Mouse (Mus musculus) liver, embryonic 11.5 days (tissue): Measurements from ENCODE around the gene D930048N14Rik. TPM values are rescaled to one million over a fixed set of nuclear protein-coding genes. Genes with fewer than 3 reads are reported as not detected.

Experiments
- ATAC-seq: fragments of 200-750 bp; cut with Nextera tagmentation; replicated peaks from 2 replicates; pipeline ENCODE4 v1.8.0; 2017; ENCODE audit warnings: moderate number of reproducible peaks, mild to moderate bottlenecking, moderate TSS enrichment, moderate library complexity; ENCODE audit not compliant: low FRiP score
- DNase-seq: peaks from one replicate; pipeline ENCODE4 v3.0.0-alpha.2; 2017; ENCODE audit warnings: low spot score
- H3K27ac ChIP-seq: fragments of 300-500 bp; sonication (generic); 2 replicates; pipeline ENCODE4 v1.5.1; 2014; ENCODE audit warnings: mild to moderate bottlenecking, low read depth, low read length, control low read depth
- H3K27me3 ChIP-seq: fragments of 300-500 bp; sonication (generic); replicated peaks from 2 replicates; pipeline ENCODE4 v1.6.1; 2014; ENCODE audit warnings: low read length, mixed read lengths; ENCODE audit not compliant: control insufficient read depth, insufficient read depth
- H3K36me3 ChIP-seq: fragments of 300-500 bp; sonication (generic); 2 replicates; pipeline ENCODE4 v1.6.1; 2014; ENCODE audit warnings: mild to moderate bottlenecking, low read length, moderate library complexity, mixed read lengths; ENCODE audit not compliant: control insufficient read depth, insufficient read depth
- H3K4me1 ChIP-seq: fragments of 300-500 bp; sonication (generic); replicated peaks from 2 replicates; pipeline ENCODE4 v1.6.1; 2014; ENCODE audit warnings: low read length, mixed read lengths; ENCODE audit not compliant: control insufficient read depth, insufficient read depth
- H3K4me2 ChIP-seq: fragments of 300-500 bp; sonication (generic); 2 replicates; pipeline ENCODE4 v1.6.1; 2014; ENCODE audit warnings: mild to moderate bottlenecking, control low read depth, moderate library complexity
- H3K4me3 ChIP-seq: fragments of 300-500 bp; sonication (generic); 2 replicates; pipeline ENCODE4 v1.5.1; 2014; ENCODE audit warnings: low read depth, low read length, control low read depth
- H3K9ac ChIP-seq: fragments of 300-500 bp; sonication (generic); 2 replicates; pipeline ENCODE4 v1.6.1; 2014; ENCODE audit warnings: low read depth, low read length, control low read depth
- H3K9me3 ChIP-seq: fragments of 300-500 bp; sonication (generic); 2 replicates; pipeline ENCODE4 v1.6.1; 2016; ENCODE audit warnings: low read length, inconsistent platforms, mixed read lengths; ENCODE audit not compliant: control insufficient read depth
- WGBS: fragments of 180-500 bp; shearing (Covaris S2); extraction: QIAGEN DNeasy Blood & Tissue Kit; methylation state at CpG from one replicate; pipeline ENCODE4 v1.1.7; 2014; 5-methylcytosine and 5-hydroxymethylcytosine counted together
- polyA plus RNA-seq: library from polyadenylated mRNA; unstranded; fragments of >200 nt; fragmentation: Nextera tagmentation; extraction: Ambion mirVana; gene quantifications from 2 replicates; pipeline ENCODE4 v1.2.1, GENCODE M21; 2014

D930048N14Rik gene
- polyA plus RNA-seq, 1 experiment from 2014 or later, result 1.5 TPM

DNA sequence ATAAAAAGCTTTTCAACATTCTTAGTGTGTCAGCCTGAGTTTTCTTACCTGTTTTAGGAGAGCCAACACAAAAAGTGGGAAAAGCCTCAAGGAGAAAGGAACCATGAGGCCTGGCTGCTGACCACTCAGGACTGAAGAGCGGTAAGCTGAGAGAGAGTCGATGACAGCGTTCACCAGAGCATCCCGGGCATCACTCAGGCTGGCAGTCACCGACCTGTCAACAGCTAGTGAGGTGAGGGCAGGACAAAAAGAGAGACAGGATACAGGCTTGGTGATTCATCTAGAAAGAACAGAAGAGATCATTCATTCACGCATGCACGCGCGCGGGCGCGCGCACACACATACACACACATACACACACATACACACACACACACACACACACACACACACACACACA is 56.3 kb downstream of the D930048N14Rik start:
- Histone ChIP-seq H3K9ac (no peak overlapping the region), H3K4me2 (no peak overlapping the region), H3K4me3 (no peak overlapping the region), H3K27me3 (no peaks in the 10 kb centered on the region), H3K4me1 (no peaks in the 10 kb centered on the region), H3K36me3 (peaks cover 26% of the 10 kb centered on the region), H3K27ac (no peak overlapping the region), H3K9me3 (no peaks in the 10 kb centered on the region)
- DNase-seq (no peak), ATAC-seq (no peak)
- 98% methylated on average over 13 of the region's 13 CpGs for WGBS

Other genes starting within 250 kb of the D930048N14Rik start
- 28.6 and 29.8 TPM in 2 replicates for gene Phykpl, start 66.2 kb upstream of the D930048N14Rik start, polyA plus RNA-seq
- 552 and 577 TPM in 2 replicates for gene Hnrnpab, start 44.1 kb upstream of the D930048N14Rik start, polyA plus RNA-seq
- 347 and 349 TPM in 2 replicates for gene Nhp2, start 31.2 kb upstream of the D930048N14Rik start, polyA plus RNA-seq
- gene Rmnd5b, start 15.1 kb upstream of the D930048N14Rik start, polyA plus RNA-seq, result 47.8 and 52.2 TPM in 2 replicates
- 7.2 and 7.9 TPM in 2 replicates for gene N4bp3, start 112 bp upstream of the D930048N14Rik start, polyA plus RNA-seq
- 60.4 and 66.0 TPM in 2 replicates for gene 0610009B22Rik, start 37.9 kb downstream of the D930048N14Rik start, polyA plus RNA-seq
- gene Sec24a, start 112.7 kb downstream of the D930048N14Rik start, polyA plus RNA-seq, result 16.8 and 18.1 TPM in 2 replicates
- 110 and 122 TPM in 2 replicates for gene Sar1b, start 112.7 kb downstream of the D930048N14Rik start, polyA plus RNA-seq
- gene Jade2, start 206.7 kb downstream of the D930048N14Rik start, polyA plus RNA-seq, result 0.59 and 1.2 TPM in 2 replicates